Mouse (Mus musculus) lung, adult 2 months (tissue): ENCODE measurements around the gene Vwa8.

Source experiments
- CTCF ChIP-seq: fragments of 200-500 bp; IDR thresholded peaks from 2 replicates; pipeline ENCODE4 v1.5.1; 2011; ENCODE audit warnings: mild to moderate bottlenecking, low read length, control low read depth; ENCODE audit not compliant: insufficient read depth
- POLR2A ChIP-seq: fragments of 200-500 bp; IDR thresholded peaks from 2 replicates; pipeline ENCODE4 v1.6.1; 2011; ENCODE audit warnings: low read depth, mild to moderate bottlenecking, control low read depth, low read length, borderline replicate concordance; ENCODE audit errors: extremely low read depth

GRCm38 (mm10) chr14:78900770-78901169 lies 51.9 kb downstream of the Vwa8 start:
- TF ChIP-seq POLR2A (no peak), CTCF (no peak)
